Mouse (Mus musculus) adrenal gland, adult 8-10 months (tissue): ENCODE data around the gene Smyd2. TPM values are rescaled to one million over a fixed set of nuclear protein-coding genes. Genes with fewer than 3 reads are reported as not detected.

Source experiments
- total RNA-seq, 4 experiments: library from RNA; stranded (reverse); gene quantifications; 2 replicates each; pipeline ENCODE4 v1.2.4; 2022

The Smyd2 gene
- total RNA-seq, 4 experiments from 2014 or later = 82.4 to 88.4 (median 85.1) TPM

Other genes starting within 250 kb of the Smyd2 start
- 1 to 10 TPM in 3 of 4 experiments, under 1 TPM in 1; 0.70 to 2.7 (median 1.3) TPM for gene Cenpf, start 234.3 kb downstream of the Smyd2 start, total RNA-seq
- gene Ptpn14, start 194.1 kb downstream of the Smyd2 start, total RNA-seq = 10 to 100 TPM; 10.8 to 21.8 (median 17.9) TPM
- 10 to 100 TPM; 41.1 to 45.5 (median 44.9) TPM for gene Prox1, start 248.4 kb upstream of the Smyd2 start, total RNA-seq